Mouse (Mus musculus) forebrain, embryonic 16.5 days (tissue): ENCODE measurements around the gene Mark4. TPM values are rescaled to one million over a fixed set of nuclear protein-coding genes. Genes with fewer than 3 reads are reported as not detected.

Experiments
- ATAC-seq: fragments of 200-750 bp; cut with Nextera tagmentation; 2 replicates; pipeline ENCODE4 v1.8.0; 2017; ENCODE audit warnings: mild to moderate bottlenecking, moderate library complexity
- H3K27ac ChIP-seq: fragments of 300-500 bp; sonication (generic); 2 replicates; pipeline ENCODE4 v1.5.1; 2014; ENCODE audit warnings: low read length, control low read depth
- H3K27me3 ChIP-seq: fragments of 300-500 bp; sonication (generic); replicated peaks from 2 replicates; pipeline ENCODE4 v1.6.1; 2014; ENCODE audit warnings: low read length; ENCODE audit not compliant: control insufficient read depth, insufficient read depth
- H3K36me3 ChIP-seq: fragments of 300-500 bp; sonication (generic); 2 replicates; pipeline ENCODE4 v1.6.1; 2014; ENCODE audit not compliant: control insufficient read depth, insufficient read depth
- H3K4me1 ChIP-seq: fragments of 300-500 bp; sonication (generic); replicated peaks from 2 replicates; pipeline ENCODE4 v1.6.1; 2014; ENCODE audit warnings: low read length; ENCODE audit not compliant: control insufficient read depth, insufficient read depth
- H3K4me2 ChIP-seq: fragments of 300-500 bp; sonication (generic); 2 replicates; pipeline ENCODE4 v1.6.1; 2014; ENCODE audit warnings: mild to moderate bottlenecking, low read length, control low read depth
- H3K4me3 ChIP-seq: fragments of 300-500 bp; sonication (generic); replicated peaks from 2 replicates; pipeline ENCODE4 v1.5.1; 2014; ENCODE audit warnings: mild to moderate bottlenecking, low read length, control low read depth
- H3K9ac ChIP-seq: fragments of 300-500 bp; sonication (generic); replicated peaks from 2 replicates; pipeline ENCODE4 v1.6.1; 2014; ENCODE audit warnings: low read depth, low read length, control low read depth
- H3K9me3 ChIP-seq: fragments of 300-500 bp; sonication (generic); 2 replicates; pipeline ENCODE4 v1.6.1; 2016; ENCODE audit warnings: low read length; ENCODE audit not compliant: control insufficient read depth
- WGBS: fragments of 180-500 bp; shearing (Covaris S2); extraction: QIAGEN DNeasy Blood & Tissue Kit; methylation state at CpG from one replicate; pipeline ENCODE4 v1.1.7; 2014; 5-methylcytosine and 5-hydroxymethylcytosine counted together
- polyA plus RNA-seq: library from polyadenylated mRNA; unstranded; fragments of >200 nt; fragmentation: Nextera tagmentation; extraction: Ambion mirVana; gene quantifications from 2 replicates; pipeline ENCODE4 v1.2.1, GENCODE M21; 2015

Gene Mark4
- polyA plus RNA-seq, 1 experiment from 2014 or later: 17.5 TPM

DNA sequence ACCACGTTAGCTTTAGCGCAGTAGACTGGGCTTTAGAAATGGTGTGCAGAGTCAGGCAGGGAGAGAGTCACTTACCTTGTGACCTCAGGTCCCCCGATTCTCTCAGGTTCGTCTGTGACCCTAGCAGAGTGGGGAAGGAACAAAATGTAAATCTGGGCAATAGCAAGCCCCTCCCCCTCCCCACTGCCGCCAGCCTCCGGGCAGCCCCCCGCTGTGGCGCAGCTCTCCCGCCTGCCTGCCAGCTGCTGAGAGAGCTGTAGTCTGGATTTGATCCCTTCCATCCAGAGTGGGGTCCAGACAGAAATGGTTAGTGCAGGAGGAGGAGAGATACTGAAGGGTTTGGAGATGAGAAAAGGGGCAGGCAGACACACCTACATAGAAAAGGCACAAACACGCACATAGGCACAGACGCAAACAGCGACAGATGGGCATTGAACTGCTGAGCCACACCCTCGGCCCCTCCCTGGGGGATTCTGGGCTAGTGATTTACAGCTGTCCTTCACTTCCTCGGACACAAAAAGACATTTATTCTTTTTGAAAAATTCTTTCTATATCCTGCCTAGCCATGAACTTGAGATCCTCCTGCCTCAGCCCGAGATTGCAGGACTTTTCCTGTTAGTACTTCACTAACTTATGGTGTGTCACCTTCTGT is 30.5 kb downstream of the Mark4 start:
- 0 out of 2 replicates have a peak, but pooled peaks cover 2% of the 10 kb centered on the region for H3K9me3 ChIP-seq
- H3K9ac ChIP-seq: no peak overlapping the region
- WGBS: 68% methylated on average over 15 of the region's 15 CpGs
- no peaks in the 10 kb centered on the region for H3K4me1 ChIP-seq
- ATAC-seq: no peak
- no peak overlapping the region for H3K4me2 ChIP-seq
- H3K27me3 ChIP-seq: no peaks in the 10 kb centered on the region
- no peak overlapping the region for H3K4me3 ChIP-seq
- H3K27ac ChIP-seq: no peak overlapping the region; the same call in 1 of the 2 replicates
- peaks cover 51% of the 10 kb centered on the region for H3K36me3 ChIP-seq

DNA sequence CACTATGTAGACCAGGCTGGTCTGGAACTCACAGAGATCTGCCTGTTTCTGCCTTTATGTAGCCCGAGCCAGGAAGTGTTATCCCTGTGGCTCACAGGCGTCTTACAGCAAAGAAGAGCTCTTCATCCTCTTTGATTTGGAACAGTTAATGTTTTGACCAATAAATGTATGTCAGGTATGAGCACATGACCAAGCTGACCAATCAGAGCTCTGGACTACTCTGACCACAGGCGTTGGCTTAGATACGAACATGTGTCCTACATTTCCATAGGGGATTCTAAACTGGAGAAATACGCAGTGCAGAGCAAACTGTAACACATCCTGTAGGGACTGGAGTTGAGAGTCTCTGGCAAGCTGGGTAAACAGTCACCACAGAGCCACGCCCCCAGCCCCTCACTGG is 31.7 kb downstream of the Mark4 start:
- Histone ChIP-seq H3K9me3 (no peaks in the 10 kb centered on the region), H3K36me3 (peaks cover 38% of the 10 kb centered on the region), H3K4me3 (no peak overlapping the region), H3K4me2 (no peak overlapping the region), H3K27ac (no peak overlapping the region), H3K4me1 (no peaks in the 10 kb centered on the region), H3K9ac (no peak overlapping the region), H3K27me3 (no peaks in the 10 kb centered on the region)
- WGBS: 90% methylated on average over 6 of the region's 6 CpGs
- ATAC-seq: no peak

DNA sequence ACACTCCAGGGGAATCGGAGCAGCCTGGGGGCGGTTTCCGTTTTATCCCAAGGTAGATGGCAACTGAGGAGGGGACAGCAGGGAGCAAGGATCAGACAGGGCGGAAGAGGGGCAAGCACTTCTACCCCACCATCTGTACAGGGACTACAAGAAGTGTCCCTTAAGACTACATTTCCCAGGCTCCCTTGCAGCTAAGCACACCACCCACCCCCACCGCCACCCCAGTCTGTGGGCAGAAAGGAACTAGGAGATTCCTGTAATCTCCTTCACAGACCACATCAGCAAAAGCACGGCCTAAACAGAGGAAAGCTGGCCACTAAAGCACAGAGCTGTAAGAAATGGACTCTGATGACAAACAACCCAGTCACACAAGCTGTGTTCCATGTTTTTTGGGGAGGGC is 32.3 kb downstream of the Mark4 start:
- ATAC-seq: no peak

DNA sequence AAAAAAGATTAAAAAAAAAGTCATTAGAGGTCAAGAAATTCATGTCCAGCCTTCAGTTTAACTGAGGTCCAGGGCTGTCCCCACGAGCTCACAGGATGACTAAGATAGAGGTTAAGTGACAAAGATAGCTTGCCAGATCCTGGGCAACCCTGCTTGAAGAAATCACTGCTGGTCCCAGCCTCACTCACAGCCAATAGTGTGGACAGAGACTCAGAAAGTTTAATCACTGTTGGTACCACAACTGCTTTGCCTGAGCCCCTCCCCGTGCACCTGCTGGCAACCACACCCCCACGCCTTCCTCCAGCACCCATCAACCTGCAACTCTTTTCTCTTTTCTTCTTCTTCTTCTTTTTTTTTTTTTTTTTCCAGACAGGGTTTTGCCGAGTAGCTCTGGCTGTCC is 34.6 kb downstream of the Mark4 start:
- Histone ChIP-seq H3K27me3 (peaks cover 7% of the 10 kb centered on the region), H3K4me2 (no peak overlapping the region), H3K9ac (no peak overlapping the region), H3K4me1 (peaks cover 5% of the 10 kb centered on the region), H3K36me3 (peaks cover 27% of the 10 kb centered on the region), H3K4me3 (no peak overlapping the region), H3K27ac (no peak overlapping the region), H3K9me3 (no peaks in the 10 kb centered on the region)
- 66% methylated on average over 4 of the region's 4 CpGs for WGBS
- no peak for ATAC-seq

More for the DNA sequence above, 32.3 kb downstream of the Mark4 start:
- Histone ChIP-seq H3K9ac (no peak overlapping the region), H3K27me3 (no peaks in the 10 kb centered on the region), H3K4me1 (peaks cover 2% of the 10 kb centered on the region; the same call in 1 of the 2 replicates), H3K36me3 (peaks cover 33% of the 10 kb centered on the region), H3K4me3 (no peak overlapping the region), H3K27ac (no peak overlapping the region), H3K9me3 (no peaks in the 10 kb centered on the region), H3K4me2 (no peak overlapping the region)
- 73% methylated on average over 6 of the region's 6 CpGs for WGBS

DNA sequence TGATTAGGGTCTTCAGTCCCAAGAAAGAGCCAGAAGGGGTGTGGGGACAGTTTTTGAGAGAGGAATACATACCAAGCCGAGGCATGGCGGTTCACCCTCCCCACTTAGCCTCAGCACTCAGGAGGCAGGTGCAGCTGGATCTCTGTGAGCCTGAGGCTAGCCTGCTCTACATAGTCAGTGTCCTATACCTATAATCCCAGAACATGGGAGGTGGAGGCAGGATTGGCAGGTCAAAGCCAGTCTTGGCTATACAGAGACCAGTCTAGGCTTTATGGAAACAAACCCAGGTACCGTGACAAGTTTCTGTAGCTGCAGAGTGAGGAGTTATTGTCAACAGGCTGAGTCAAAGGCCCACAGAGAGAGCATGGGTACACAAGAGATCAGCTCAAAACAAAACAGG is 35.5 kb downstream of the Mark4 start:
- peaks cover 5% of the 10 kb centered on the region for H3K4me1 ChIP-seq
- no peak overlapping the region for H3K9ac ChIP-seq
- no peak overlapping the region for H3K4me2 ChIP-seq
- H3K27me3 ChIP-seq: peaks cover 16% of the 10 kb centered on the region
- no peak for ATAC-seq
- no peak overlapping the region for H3K4me3 ChIP-seq
- WGBS: 92% methylated on average over 3 of the region's 3 CpGs
- no peaks in the 10 kb centered on the region for H3K9me3 ChIP-seq
- no peak overlapping the region for H3K27ac ChIP-seq
- peaks cover 21% of the 10 kb centered on the region for H3K36me3 ChIP-seq

DNA sequence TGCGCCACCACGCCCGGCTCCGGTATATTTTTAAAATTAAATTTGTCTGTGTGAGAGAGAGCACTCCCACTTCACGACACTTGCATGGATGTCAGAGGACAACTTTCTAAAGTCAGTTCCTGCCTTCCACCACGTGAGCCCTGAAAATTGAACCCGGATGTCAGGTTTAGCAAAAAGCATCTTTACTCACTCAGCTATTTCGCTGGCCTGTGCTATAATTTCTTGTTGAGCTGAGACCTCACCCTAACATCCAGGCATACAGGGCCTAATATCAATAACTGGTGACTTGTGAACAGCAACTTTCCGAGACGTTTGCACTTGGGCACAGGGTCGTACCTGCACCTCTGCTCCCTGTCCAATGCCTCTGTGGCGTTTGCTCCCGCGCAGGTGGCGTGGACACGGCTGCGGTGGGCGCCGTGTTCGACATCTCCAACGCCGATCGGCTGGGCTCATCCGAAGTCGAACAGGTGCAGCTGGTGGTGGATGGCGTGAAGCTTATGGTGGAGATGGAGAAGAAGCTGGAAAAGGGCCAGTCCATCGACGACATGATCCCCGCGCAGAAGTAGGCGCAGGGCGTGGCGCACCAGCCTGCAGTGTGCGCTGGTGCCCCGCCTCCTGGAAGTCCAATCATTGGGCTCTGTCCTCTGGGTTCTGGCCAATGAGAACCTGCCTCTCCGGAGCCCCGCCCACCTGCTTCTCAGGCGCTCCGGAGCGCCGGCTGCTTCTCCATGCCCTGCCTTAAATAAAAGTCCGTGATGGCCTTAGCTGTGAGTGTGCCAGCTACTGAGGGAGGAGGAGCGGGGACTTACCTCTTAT is 37.6 kb downstream of the Mark4 start:
- Histone ChIP-seq H3K27ac (no peak overlapping the region), H3K4me1 (peaks cover 5% of the 10 kb centered on the region), H3K9me3 (no peaks in the 10 kb centered on the region), H3K4me2 (peak overlapping the region; percentile 87), H3K4me3 (peak overlapping the region; percentile 44), H3K27me3 (peaks cover 16% of the 10 kb centered on the region), H3K9ac (peak overlapping the region; percentile 41), H3K36me3 (peaks cover 3% of the 10 kb centered on the region; the same call in 1 of the 2 replicates)
- ATAC-seq: peak; percentile 96
- 12% methylated on average over 43 of the region's 43 CpGs for WGBS

DNA sequence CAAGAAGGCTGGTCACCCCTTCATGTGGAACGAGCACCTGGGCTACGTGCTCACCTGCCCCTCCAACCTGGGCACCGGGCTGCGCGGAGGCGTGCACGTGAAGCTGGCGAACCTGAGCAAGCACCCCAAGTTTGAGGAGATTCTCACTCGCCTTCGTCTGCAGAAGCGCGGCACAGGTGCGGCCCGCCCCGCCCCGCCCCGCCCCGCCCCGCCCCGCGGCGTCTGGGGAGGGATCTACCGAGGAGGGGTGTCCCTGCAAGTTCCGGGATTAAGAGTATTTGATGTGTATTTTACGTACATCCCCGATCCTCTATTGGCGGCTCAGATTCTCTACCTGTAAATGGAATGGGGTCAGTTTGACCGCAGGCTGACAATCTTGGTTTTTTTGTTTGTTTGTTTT is 38.5 kb downstream of the Mark4 start:
- no peaks in the 10 kb centered on the region; the same call in 1 of the 2 replicates for H3K36me3 ChIP-seq
- no peak overlapping the region for H3K9ac ChIP-seq
- H3K4me3 ChIP-seq: no peak overlapping the region
- H3K4me2 ChIP-seq: no peak overlapping the region
- ATAC-seq: no peak
- peaks cover 5% of the 10 kb centered on the region for H3K4me1 ChIP-seq
- no peaks in the 10 kb centered on the region for H3K9me3 ChIP-seq
- no peak overlapping the region for H3K27ac ChIP-seq
- H3K27me3 ChIP-seq: peaks cover 16% of the 10 kb centered on the region
- WGBS: 8% methylated on average over 28 of the region's 28 CpGs

DNA sequence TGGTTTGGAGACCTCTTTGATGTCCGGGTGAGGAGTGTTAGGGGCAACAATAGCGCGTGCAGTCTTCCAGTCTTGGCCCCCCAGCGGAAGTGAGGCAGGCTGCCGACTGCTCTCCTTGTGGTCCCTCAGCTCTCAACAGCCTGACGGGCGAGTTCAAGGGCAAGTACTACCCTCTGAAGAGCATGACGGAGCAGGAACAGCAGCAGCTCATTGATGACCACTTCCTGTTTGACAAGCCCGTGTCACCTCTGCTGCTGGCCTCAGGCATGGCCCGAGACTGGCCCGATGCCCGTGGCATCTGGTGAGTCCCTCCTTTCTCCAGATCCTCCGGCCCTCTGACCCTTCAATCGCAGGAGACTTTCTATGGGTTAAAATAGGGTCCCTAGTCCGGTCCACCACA is 42.0 kb downstream of the Mark4 start:
- Histone ChIP-seq H3K9me3 (no peaks in the 10 kb centered on the region), H3K27ac (no peak overlapping the region), H3K27me3 (peaks cover 16% of the 10 kb centered on the region), H3K4me3 (no peak overlapping the region), H3K9ac (no peak overlapping the region), H3K4me1 (peaks cover 5% of the 10 kb centered on the region), H3K4me2 (no peak overlapping the region), H3K36me3 (no peaks in the 10 kb centered on the region)
- ATAC-seq: no peak
- WGBS: 80% methylated on average over 15 of the region's 15 CpGs

DNA sequence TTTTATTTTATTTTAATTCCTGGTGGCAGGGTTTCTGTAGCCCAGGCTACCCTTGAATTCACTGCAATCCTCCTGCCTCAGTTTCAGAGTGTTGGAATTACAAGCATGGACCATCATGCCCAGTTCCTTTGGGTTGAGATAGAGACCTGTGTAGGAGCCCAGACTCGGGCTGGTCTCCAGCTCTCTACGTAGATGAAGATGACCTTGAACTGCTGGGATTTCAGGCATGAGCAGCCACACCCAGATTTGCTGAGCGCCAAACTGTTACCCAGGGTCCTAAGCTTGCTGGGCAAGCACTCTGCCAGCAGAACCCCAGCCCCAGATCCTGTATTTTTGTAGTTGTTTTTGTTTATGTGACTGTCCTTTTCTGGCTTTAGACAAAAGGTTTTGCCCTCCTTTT is 45.1 kb downstream of the Mark4 start:
- H3K4me3 ChIP-seq: no peak overlapping the region
- no peak overlapping the region for H3K27ac ChIP-seq
- H3K4me1 ChIP-seq: no peaks in the 10 kb centered on the region
- H3K36me3 ChIP-seq: no peaks in the 10 kb centered on the region
- no peaks in the 10 kb centered on the region for H3K9me3 ChIP-seq
- 86% methylated on average over 3 of the region's 3 CpGs for WGBS
- no peak overlapping the region for H3K9ac ChIP-seq
- peaks cover 4% of the 10 kb centered on the region for H3K27me3 ChIP-seq
- no peak overlapping the region for H3K4me2 ChIP-seq
- no peak for ATAC-seq
